Mouse (Mus musculus) stomach, embryonic 16.5 days (tissue): ENCODE data around the gene Zfp428. TPM values are rescaled to one million over a fixed set of nuclear protein-coding genes. Genes with fewer than 3 reads are reported as not detected.

Experiments
- ATAC-seq: fragments of 200-750 bp; cut with Nextera tagmentation; 2 replicates; pipeline ENCODE4 v1.8.0; 2017; ENCODE audit warnings: moderate number of reproducible peaks, moderate TSS enrichment; ENCODE audit not compliant: insufficient read depth, low FRiP score
- H3K27ac ChIP-seq: fragments of 300-500 bp; sonication (generic); 2 replicates; pipeline ENCODE4 v1.5.1; 2014; ENCODE audit warnings: low read length
- H3K27me3 ChIP-seq: fragments of 300-500 bp; sonication (generic); 2 replicates; pipeline ENCODE4 v1.6.1; 2014; ENCODE audit warnings: low read length, control low read depth, mixed read lengths; ENCODE audit not compliant: control insufficient read depth, insufficient read depth
- H3K36me3 ChIP-seq: fragments of 300-500 bp; sonication (generic); 2 replicates; pipeline ENCODE4 v1.6.1; 2014; ENCODE audit warnings: low read length; ENCODE audit not compliant: control insufficient read depth, insufficient read depth
- H3K4me1 ChIP-seq: fragments of 300-500 bp; sonication (generic); 2 replicates; pipeline ENCODE4 v1.6.1; 2014; ENCODE audit warnings: low read length, control low read depth, mixed read lengths; ENCODE audit not compliant: control insufficient read depth, insufficient read depth
- H3K4me2 ChIP-seq: fragments of 300-500 bp; sonication (generic); 2 replicates; pipeline ENCODE4 v1.6.1; 2014; ENCODE audit warnings: low read depth, low read length, mixed read lengths
- H3K4me3 ChIP-seq: fragments of 300-500 bp; sonication (generic); replicated peaks from 2 replicates; pipeline ENCODE4 v1.5.1; 2014; ENCODE audit warnings: mild to moderate bottlenecking, low read length
- H3K9ac ChIP-seq: fragments of 300-500 bp; sonication (generic); 2 replicates; pipeline ENCODE4 v1.6.1; 2014; ENCODE audit warnings: low read length
- H3K9me3 ChIP-seq: fragments of 300-500 bp; sonication (generic); replicated peaks from 2 replicates; pipeline ENCODE4 v1.6.1; 2016; ENCODE audit warnings: low read length, control low read depth; ENCODE audit not compliant: control insufficient read depth
- WGBS: fragments of 180-500 bp; shearing (Covaris S2); extraction: QIAGEN DNeasy Blood & Tissue Kit; methylation state at CpG from one replicate; pipeline ENCODE4 v1.1.7; 2014; 5-methylcytosine and 5-hydroxymethylcytosine counted together
- polyA plus RNA-seq: library from polyadenylated mRNA; unstranded; fragments of >200 nt; fragmentation: Nextera tagmentation; extraction: Ambion mirVana; gene quantifications from 2 replicates; pipeline ENCODE4 v1.2.1, GENCODE M21; 2015

The Zfp428 gene
- polyA plus RNA-seq, 1 experiment from 2014 or later: 24.6 TPM

GRCm38 (mm10) chr7:24546634-24547389, 40.0 kb downstream of the Zfp428 start:
- H3K4me3 ChIP-seq: peak overlapping the region; percentile 89
- peak overlapping the region; percentile 81 for H3K4me2 ChIP-seq
- peaks cover 15% of the 10 kb centered on the region for H3K4me1 ChIP-seq
- H3K9me3 ChIP-seq: no peaks in the 10 kb centered on the region
- ATAC-seq: peak; percentile 99
- WGBS: 1% methylated on average over 57 of the region's 57 CpGs
- H3K27ac ChIP-seq: peak overlapping the region; percentile 93
- H3K36me3 ChIP-seq: peaks cover 3% of the 10 kb centered on the region; the same call in 1 of the 2 replicates
- no peaks in the 10 kb centered on the region for H3K27me3 ChIP-seq
- H3K9ac ChIP-seq: peak overlapping the region; percentile 92

DNA sequence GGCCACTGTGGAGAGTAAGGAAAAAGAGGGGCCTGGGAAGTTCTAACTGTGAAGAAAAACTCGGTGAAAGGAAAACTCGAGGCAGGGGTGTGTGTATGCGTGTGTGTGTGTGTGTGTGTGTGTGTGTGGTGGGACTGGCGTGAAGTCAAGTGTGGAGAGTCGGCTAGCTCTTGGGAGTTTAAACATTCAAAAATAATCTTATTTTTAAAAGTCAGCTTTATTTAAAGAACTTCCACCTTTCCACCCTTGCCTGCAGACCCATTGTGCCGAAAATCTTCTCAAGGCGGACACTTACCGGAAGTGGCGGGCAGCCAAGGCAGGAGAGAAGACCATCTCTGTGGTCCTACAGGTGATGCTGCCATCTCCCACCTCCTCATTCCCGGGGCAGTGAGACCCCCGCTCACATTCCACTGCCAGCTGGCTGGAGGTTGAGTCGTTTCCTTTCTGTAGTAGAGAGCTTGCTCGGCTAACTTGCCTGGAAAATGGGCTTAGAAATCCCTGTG, 40.8 kb downstream of the Zfp428 start:
- Histone ChIP-seq H3K27ac (peak overlapping the region; percentile 83), H3K27me3 (no peaks in the 10 kb centered on the region), H3K4me2 (peak overlapping the region; percentile 73), H3K4me3 (peak overlapping the region; percentile 89), H3K4me1 (peaks cover 15% of the 10 kb centered on the region), H3K36me3 (peaks cover 10% of the 10 kb centered on the region; the same call in 1 of the 2 replicates), H3K9me3 (no peaks in the 10 kb centered on the region), H3K9ac (peak overlapping the region; percentile 92)
- ATAC-seq: no peak
- 23% methylated on average over 13 of the region's 13 CpGs for WGBS

- no peak overlapping the region for H3K4me3 ChIP-seq
- no peaks in the 10 kb centered on the region for H3K27me3 ChIP-seq
- 86% methylated on average over 12 of the region's 12 CpGs for WGBS
- H3K4me2 ChIP-seq: no peak overlapping the region
- no peak overlapping the region for H3K27ac ChIP-seq
- H3K4me1 ChIP-seq: peaks cover 8% of the 10 kb centered on the region
- H3K36me3 ChIP-seq: peaks cover 17% of the 10 kb centered on the region; the same call in 1 of the 2 replicates
- H3K9ac ChIP-seq: no peak overlapping the region
- no peak for ATAC-seq
- H3K9me3 ChIP-seq: no peaks in the 10 kb centered on the region
These were observed 45.4 kb downstream of the Zfp428 start for GRCm38 (mm10) chr7:24551985-24552759.

DNA sequence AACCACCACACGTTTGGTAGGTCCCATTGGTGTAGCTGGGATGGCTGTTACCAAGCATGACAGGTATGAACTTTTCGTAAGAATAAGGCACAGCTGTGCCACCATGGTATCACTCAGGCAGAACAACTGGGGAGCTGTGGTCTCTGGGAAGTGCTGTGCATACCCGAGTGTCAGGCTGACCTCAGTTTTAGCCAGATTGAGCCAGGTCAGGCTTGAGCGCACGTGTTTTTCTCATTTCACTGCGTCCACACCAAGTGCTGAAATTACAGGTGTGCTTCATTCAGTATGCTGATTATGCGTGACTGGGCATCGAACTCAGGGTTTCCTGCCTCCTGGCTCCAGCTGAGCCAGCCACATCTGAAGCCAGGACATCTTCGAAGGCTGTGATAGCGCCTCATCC, 49.0 kb downstream of the Zfp428 start:
- H3K9me3 ChIP-seq: no peaks in the 10 kb centered on the region
- no peak for ATAC-seq
- 0 out of 2 replicates have a peak, but pooled peaks cover 15% of the 10 kb centered on the region for H3K36me3 ChIP-seq
- H3K4me2 ChIP-seq: no peak overlapping the region
- no peak overlapping the region for H3K9ac ChIP-seq
- no peaks in the 10 kb centered on the region for H3K27me3 ChIP-seq
- H3K27ac ChIP-seq: no peak overlapping the region
- H3K4me3 ChIP-seq: no peak overlapping the region
- WGBS: 92% methylated on average over 10 of the region's 10 CpGs
- H3K4me1 ChIP-seq: no peaks in the 10 kb centered on the region

DNA sequence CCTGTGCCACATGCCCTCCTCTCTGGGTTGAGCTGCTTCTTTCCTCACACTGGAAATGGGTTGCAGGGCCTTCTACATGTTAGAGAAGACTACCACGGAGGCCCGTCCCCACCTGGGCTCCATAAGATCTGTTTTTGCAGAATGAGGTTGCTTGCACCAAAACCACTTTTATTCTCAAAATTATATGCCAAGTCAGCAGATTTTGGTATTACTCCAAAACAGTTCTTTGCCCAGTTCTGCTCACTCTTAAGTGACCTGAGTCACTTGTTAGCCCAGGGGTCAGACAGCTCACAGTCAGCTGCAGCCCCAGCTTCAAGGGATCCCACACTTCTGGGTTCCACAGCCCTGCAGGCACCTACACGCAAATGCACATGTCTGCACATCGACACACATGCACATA, 54.6 kb downstream of the Zfp428 start:
- Histone ChIP-seq H3K36me3 (no peaks in the 10 kb centered on the region; the same call in 1 of the 2 replicates), H3K9me3 (no peaks in the 10 kb centered on the region), H3K4me1 (no peaks in the 10 kb centered on the region; the same call in 1 of the 2 replicates), H3K27me3 (no peaks in the 10 kb centered on the region), H3K27ac (peak overlapping the region; percentile 69), H3K4me3 (no peak overlapping the region), H3K4me2 (no peak overlapping the region), H3K9ac (no peak overlapping the region)
- WGBS: 87% methylated on average over 4 of the region's 4 CpGs
- ATAC-seq: no peak

DNA sequence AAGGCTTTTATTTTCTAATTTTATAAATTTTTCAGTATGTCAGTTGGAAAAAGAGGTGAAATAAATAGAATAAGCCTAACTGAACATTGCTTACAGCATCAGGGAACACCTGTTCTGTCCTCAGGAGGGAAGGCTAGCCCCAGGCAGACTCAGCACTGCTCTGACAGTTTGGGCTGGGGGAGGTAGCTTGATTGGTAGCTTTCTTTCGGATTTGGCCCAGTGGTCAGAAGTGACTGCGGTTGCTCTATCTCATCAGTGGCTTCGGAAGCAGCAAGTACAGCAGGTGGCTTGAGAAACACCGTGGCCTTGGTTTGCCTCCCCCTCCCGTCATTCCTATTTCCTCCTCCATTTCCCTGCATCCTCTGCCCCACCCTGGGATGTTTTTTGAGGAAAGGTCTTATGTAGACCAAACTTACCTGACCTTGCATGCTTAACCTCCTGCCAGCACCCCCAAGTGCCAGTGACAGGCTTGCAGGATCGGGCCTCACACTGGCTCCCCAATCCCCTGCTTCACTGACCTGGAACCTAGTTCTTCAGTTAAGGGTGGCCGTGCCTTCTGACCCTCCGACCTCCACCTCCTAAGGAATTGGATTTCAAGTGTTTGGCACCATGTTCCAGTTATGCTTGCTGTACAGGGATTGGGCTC, 56.5 kb downstream of the Zfp428 start:
- no peak overlapping the region for H3K27ac ChIP-seq
- ATAC-seq: no peak
- no peak overlapping the region for H3K4me3 ChIP-seq
- no peak overlapping the region for H3K9ac ChIP-seq
- no peaks in the 10 kb centered on the region; the same call in 1 of the 2 replicates for H3K4me1 ChIP-seq
- peaks cover 10% of the 10 kb centered on the region; the same call in 1 of the 2 replicates for H3K36me3 ChIP-seq
- H3K9me3 ChIP-seq: no peaks in the 10 kb centered on the region
- 90% methylated on average over 8 of the region's 8 CpGs for WGBS
- no peaks in the 10 kb centered on the region for H3K27me3 ChIP-seq
- no peak overlapping the region for H3K4me2 ChIP-seq

- Histone ChIP-seq H3K4me1 (no peaks in the 10 kb centered on the region; the same call in 1 of the 2 replicates), H3K27me3 (no peaks in the 10 kb centered on the region), H3K4me3 (no peak overlapping the region), H3K36me3 (peaks cover 14% of the 10 kb centered on the region; the same call in 1 of the 2 replicates), H3K9ac (no peak overlapping the region), H3K4me2 (no peak overlapping the region), H3K9me3 (no peaks in the 10 kb centered on the region), H3K27ac (no peak overlapping the region)
- no peak for ATAC-seq
- WGBS: 79% methylated on average over 4 of the region's 4 CpGs
These were observed 57.0 kb downstream of the Zfp428 start for GRCm38 (mm10) chr7:24563837-24564206.

DNA sequence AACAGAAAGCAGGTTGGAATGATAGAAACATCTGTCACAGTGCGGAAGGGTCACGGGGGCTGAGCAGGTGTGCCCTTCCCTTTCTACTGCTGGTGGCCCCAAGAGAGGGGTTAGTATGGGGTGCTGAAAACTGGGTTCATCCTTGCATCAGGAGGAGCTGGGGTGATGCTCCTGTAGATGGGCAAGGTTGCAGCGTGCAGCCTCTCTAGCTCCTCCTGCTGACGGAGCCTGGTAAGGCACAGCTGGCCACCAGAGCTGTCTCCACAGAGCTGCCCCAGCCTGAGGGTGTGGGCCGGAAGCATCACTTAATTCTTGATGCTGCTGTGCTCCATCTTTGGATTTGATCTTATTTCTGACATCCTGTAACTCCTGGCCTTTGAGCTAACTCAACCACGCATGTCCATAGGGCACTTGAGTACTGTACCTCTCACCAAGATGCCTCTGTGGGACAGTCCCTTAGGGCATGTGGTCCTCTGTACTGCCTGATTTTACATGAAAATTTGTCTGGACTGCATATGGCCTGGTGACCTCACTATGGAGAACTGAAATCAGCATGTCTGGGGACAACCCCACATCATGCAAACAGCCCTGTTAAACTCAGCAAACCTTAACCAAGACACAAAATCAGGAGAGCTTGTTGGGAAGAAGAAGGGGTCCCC, 57.9 kb downstream of the Zfp428 start:
- Histone ChIP-seq H3K27ac (no peak overlapping the region), H3K27me3 (no peaks in the 10 kb centered on the region), H3K4me1 (no peaks in the 10 kb centered on the region; the same call in 1 of the 2 replicates), H3K4me3 (no peak overlapping the region), H3K36me3 (peaks cover 14% of the 10 kb centered on the region; the same call in 1 of the 2 replicates), H3K4me2 (no peak overlapping the region), H3K9ac (no peak overlapping the region), H3K9me3 (no peaks in the 10 kb centered on the region)
- ATAC-seq: no peak
- 64% methylated on average over 6 of the region's 6 CpGs for WGBS
